Mouse (Mus musculus) myocyte (in vitro differentiated cells): ENCODE data around the gene Adipor1. TPM values are rescaled to one million over a fixed set of nuclear protein-coding genes. Genes with fewer than 3 reads are reported as not detected.

ENCODE experiments used
- H3K27me3 ChIP-seq: one replicate; pipeline ENCODE4 v1.6.1; 2011; ENCODE audit not compliant: control insufficient read depth, insufficient read depth, insufficient read length
- H3K36me3 ChIP-seq: one replicate; pipeline ENCODE4 v1.6.1; 2011; ENCODE audit not compliant: control insufficient read depth, insufficient read depth
- H3K4me2 ChIP-seq: one replicate; pipeline ENCODE4 v1.6.1; 2011; ENCODE audit warnings: low read depth, control low read depth
- H3K4me3 ChIP-seq: one replicate; pipeline ENCODE4 v1.5.1; 2011; ENCODE audit warnings: mild to moderate bottlenecking, control low read depth, moderate library complexity
- H3K79me2 ChIP-seq: one replicate; pipeline ENCODE4 v1.6.1; 2011; ENCODE audit not compliant: control insufficient read depth, insufficient read depth
- H3ac ChIP-seq: one replicate; pipeline ENCODE4 v1.6.1; 2011; ENCODE audit not compliant: control insufficient read depth, insufficient read length
- CEBPB ChIP-seq: IDR thresholded peaks from 2 replicates; pipeline ENCODE4 v1.6.1; 2011; ENCODE audit warnings: mild to moderate bottlenecking, moderate library complexity; ENCODE audit not compliant: poor library complexity, insufficient read depth, severe bottlenecking
- E2F4 ChIP-seq: IDR thresholded peaks from one replicate; pipeline ENCODE4 v1.6.1; 2011; ENCODE audit warnings: mild to moderate bottlenecking, control low read depth, moderate library complexity; ENCODE audit not compliant: insufficient read depth
- MAX ChIP-seq: IDR thresholded peaks from one replicate; pipeline ENCODE4 v1.6.1; 2011; ENCODE audit warnings: low read depth, mild to moderate bottlenecking, control low read depth
- MYOD1 ChIP-seq, 3 experiments: IDR thresholded peaks; one replicate each; pipeline ENCODE4 v1.6.1; 2011; ENCODE audit warnings: control low read depth in 2 of 3, low read depth in 2 of 3, mild to moderate bottlenecking in 2 of 3, moderate library complexity in 1 of 3; ENCODE audit not compliant: insufficient read length in 2 of 3, control insufficient read depth in 1 of 3
- MYOG ChIP-seq, 3 experiments: IDR thresholded peaks; one replicate each; pipeline ENCODE4 v1.6.1; 2011; ENCODE audit warnings: control low read depth in 2 of 3, low read depth in 2 of 3, mild to moderate bottlenecking in 2 of 3; ENCODE audit not compliant: insufficient read length in 2 of 3, control insufficient read depth in 1 of 3, insufficient read depth in 1 of 3
- POLR2A ChIP-seq: IDR thresholded peaks from one replicate; pipeline ENCODE4 v1.6.1; 2011; ENCODE audit warnings: low read depth, mild to moderate bottlenecking, control low read depth, moderate library complexity; ENCODE audit not compliant: insufficient read length
- POLR2AphosphoS2 ChIP-seq: IDR thresholded peaks from one replicate; pipeline ENCODE4 v1.6.1; 2011; ENCODE audit warnings: low read depth, control low read depth; ENCODE audit not compliant: insufficient read length
- REST ChIP-seq: IDR thresholded peaks from one replicate; pipeline ENCODE4 v1.6.1; 2011; ENCODE audit warnings: mild to moderate bottlenecking, control low read depth, moderate library complexity; ENCODE audit not compliant: insufficient read depth, insufficient read length
- SRF ChIP-seq: IDR thresholded peaks from one replicate; pipeline ENCODE4 v1.6.1; 2011; ENCODE audit warnings: low read depth; ENCODE audit not compliant: control insufficient read depth, insufficient read length
- TCF12 ChIP-seq: IDR thresholded peaks from one replicate; pipeline ENCODE4 v1.6.1; 2011; ENCODE audit warnings: mild to moderate bottlenecking, control low read depth; ENCODE audit not compliant: poor library complexity, insufficient read depth, severe bottlenecking
- TCF3 ChIP-seq: IDR thresholded peaks from one replicate; pipeline ENCODE4 v1.6.1; 2011; ENCODE audit warnings: low read depth, control low read depth; ENCODE audit not compliant: insufficient read length
- USF1 ChIP-seq: IDR thresholded peaks from one replicate; pipeline ENCODE4 v1.6.1; 2011; ENCODE audit warnings: low read depth, mild to moderate bottlenecking, control low read depth, moderate library complexity
- polyA plus RNA-seq: library from polyadenylated mRNA; unstranded; fragments of >200 nt; fragmentation: generic; extraction: Trizol; gene quantifications from one replicate; pipeline ENCODE4 v1.2.1, GENCODE M21; 2012; ENCODE audit warnings: missing spikeins

Gene Adipor1
- polyA plus RNA-seq, 1 experiment, result 87.9 TPM

GRCm38 (mm10) chr1:134393827-134394226 is 21.4 kb upstream of the Adipor1 start:
- H3K36me3 ChIP-seq, result no peaks in the 10 kb centered on the region
- no peak overlapping the region for H3ac ChIP-seq
- no peak overlapping the region for H3K4me2 ChIP-seq
- peaks cover 7% of the 10 kb centered on the region for H3K27me3 ChIP-seq
- TF ChIP-seq MAX, result no peak
- no peak for TF ChIP-seq USF1
- TF ChIP-seq POLR2AphosphoS2, result no peak
- TF ChIP-seq MYOG (IDR thresholded peaks at IDR 0.05; ENCODE audit: control insufficient read depth in 1 of 3, insufficient read depth in 1 of 3, insufficient read length in 2 of 3, low read depth in 2 of 3), result no peak
- no peak for TF ChIP-seq MYOD1 (IDR thresholded peaks at IDR 0.05; ENCODE audit: control insufficient read depth in 1 of 3, insufficient read length in 2 of 3, low read depth in 2 of 3)
- TF ChIP-seq TCF12, result no peak
- TF ChIP-seq E2F4, result no peak
- H3K79me2 ChIP-seq, result no peaks in the 10 kb centered on the region
- no peak overlapping the region for H3K4me3 ChIP-seq

- Histone ChIP-seq H3K4me2 (no peak overlapping the region), H3K27me3 (no peaks in the 10 kb centered on the region), H3K79me2 (no peaks in the 10 kb centered on the region), H3ac (no peak overlapping the region), H3K36me3 (no peaks in the 10 kb centered on the region), H3K4me3 (no peak overlapping the region)
- TF ChIP-seq REST, result no peak
- TF ChIP-seq TCF3, result no peak
- no peak for TF ChIP-seq MAX
- no peak for TF ChIP-seq E2F4
- TF ChIP-seq SRF, result no peak
- no peak for TF ChIP-seq USF1
- TF ChIP-seq POLR2AphosphoS2, result no peak
- no peak for TF ChIP-seq POLR2A
- no peak for TF ChIP-seq TCF12
These were observed 17.0 kb upstream of the Adipor1 start for GRCm38 (mm10) chr1:134398210-134398609.

GRCm38 (mm10) chr1:134399735-134400134 is 15.4 kb upstream of the Adipor1 start:
- Histone ChIP-seq H3K4me3 (no peak overlapping the region), H3K36me3 (no peaks in the 10 kb centered on the region), H3ac (no peak overlapping the region), H3K4me2 (no peak overlapping the region), H3K79me2 (no peaks in the 10 kb centered on the region), H3K27me3 (no peaks in the 10 kb centered on the region)
- TF ChIP-seq POLR2AphosphoS2 (no peak), MAX (no peak), CEBPB (no peak), MYOD1 (IDR thresholded peaks at IDR 0.05; ENCODE audit: control insufficient read depth in 1 of 3, insufficient read length in 2 of 3, low read depth in 2 of 3) (no peak), E2F4 (no peak), TCF3 (no peak), REST (no peak), USF1 (no peak), TCF12 (no peak), SRF (no peak), POLR2A (no peak), MYOG (IDR thresholded peaks at IDR 0.05; ENCODE audit: control insufficient read depth in 1 of 3, insufficient read depth in 1 of 3, insufficient read length in 2 of 3, low read depth in 2 of 3) (no peak)

- Histone ChIP-seq H3K27me3 (no peaks in the 10 kb centered on the region), H3K79me2 (peaks cover 31% of the 10 kb centered on the region), H3K4me2 (peak within 1 kb of the TSS; percentile 90), H3ac (peak within 1 kb of the TSS; percentile 60), H3K4me3 (peak within 1 kb of the TSS; percentile 96), H3K36me3 (peaks cover 40% of the 10 kb centered on the region)
- TF ChIP-seq MYOD1 (IDR thresholded peaks at IDR 0.05; ENCODE audit: control insufficient read depth in 1 of 3, insufficient read length in 2 of 3, low read depth in 2 of 3) (no peak), USF1 (no peak), POLR2A (peak; percentile 95), POLR2AphosphoS2 (peak; percentile 90), SRF (no peak), MAX (no peak), MYOG (IDR thresholded peaks at IDR 0.05; ENCODE audit: control insufficient read depth in 1 of 3, insufficient read depth in 1 of 3, insufficient read length in 2 of 3, low read depth in 2 of 3) (peak in 1 of 3 experiments; percentile 2), CEBPB (no peak), REST (no peak), E2F4 (no peak)
These were observed 9.4 kb upstream of the Adipor1 start, which contains the start of gene Cyb5r1 for GRCm38 (mm10) chr1:134405509-134406413. Gene Cyb5r1, plus strand, starts transcription at chr1:134405559.

- peak in 1 of 3 experiments; percentile 21 for TF ChIP-seq MYOD1 (IDR thresholded peaks at IDR 0.05; ENCODE audit: control insufficient read depth in 1 of 3, insufficient read length in 2 of 3, low read depth in 2 of 3)
- TF ChIP-seq E2F4, result no peak
- TF ChIP-seq TCF12, result no peak
- TF ChIP-seq USF1, result no peak
- peak in 1 of 3 experiments; percentile 37 for TF ChIP-seq MYOG (IDR thresholded peaks at IDR 0.05; ENCODE audit: control insufficient read depth in 1 of 3, insufficient read depth in 1 of 3, insufficient read length in 2 of 3, low read depth in 2 of 3)
- peak; percentile 94 for TF ChIP-seq CEBPB
- no peak for TF ChIP-seq POLR2A
- no peak for TF ChIP-seq SRF
- no peak for TF ChIP-seq POLR2AphosphoS2
- TF ChIP-seq MAX, result no peak
- TF ChIP-seq TCF3, result no peak
- TF ChIP-seq REST, result no peak
- Histone ChIP-seq H3K27me3 (no peaks in the 10 kb centered on the region), H3K4me2 (peak overlapping the region; percentile 90)
These were observed 8.8 kb upstream of the Adipor1 start for GRCm38 (mm10) chr1:134406414-134406771.

More at GRCm38 (mm10) chr1:134406414-134406771, 8.8 kb upstream of the Adipor1 start:
- Histone ChIP-seq H3K4me3 (peak overlapping the region; percentile 96), H3K36me3 (peaks cover 46% of the 10 kb centered on the region), H3K79me2 (peaks cover 31% of the 10 kb centered on the region), H3ac (peak overlapping the region; percentile 60)
